Mouse (Mus musculus) testis, adult 2 months (tissue): Measurements from ENCODE around the gene Acp2.

Source experiments
- CTCF ChIP-seq: fragments of 200-500 bp; IDR thresholded peaks from 2 replicates; pipeline ENCODE4 v1.5.1; 2012; ENCODE audit warnings: low read depth, mild to moderate bottlenecking, inconsistent platforms, low read length, moderate library complexity; ENCODE audit not compliant: control insufficient read depth, insufficient read depth, insufficient replicate concordance
- POLR2A ChIP-seq: fragments of 200-500 bp; IDR thresholded peaks from 2 replicates; pipeline ENCODE4 v1.6.1; 2012; ENCODE audit warnings: low read depth, mild to moderate bottlenecking, inconsistent platforms, low read length, moderate library complexity; ENCODE audit not compliant: control insufficient read depth

- no peak for TF ChIP-seq POLR2A
- TF ChIP-seq CTCF: no peak
Observed at GRCm38 (mm10) chr2:91229735-91230134, 27.1 kb downstream of the Acp2 start.
